Mouse (Mus musculus): ENCODE results near the gene Syne1. TPM values are rescaled to one million over a fixed set of nuclear protein-coding genes. Genes with fewer than 3 reads are reported as not detected.
A peak's percentile ranks its signal among the peaks of the same experiment; 100 is the strongest.

Syne1 gene
- total and polyA plus RNA-seq, 2 experiments from 2014 or later: 18.7 to 93.3 TPM

- ATAC-seq: no peak
- Histone ChIP-seq H3K4me1 (ENCODE audit: insufficient read depth, low read length) (no peaks in the 10 kb centered on the region), H3K9me3 (ENCODE audit: low read length) (no peaks in the 10 kb centered on the region), H3K27me3 (ENCODE audit: insufficient read depth, low read length) (no peaks in the 10 kb centered on the region), H3K36me3 (ENCODE audit: insufficient read depth, low read length) (no peaks in the 10 kb centered on the region), H3K4me3 (ENCODE audit: low read length) (no peak overlapping the region), H3K9ac (replicated peaks; ENCODE audit: low read length) (no peak overlapping the region), H3K4me2 (ENCODE audit: low read depth, low read length) (no peak overlapping the region), H3K27ac (no peak overlapping the region)
- DNase-seq (ENCODE audit: low spot score): no peak
- no peak for TF ChIP-seq CTCF (IDR thresholded peaks at IDR 0.05; ENCODE audit: low read depth)
- 42% methylated on average over 1 of the region's 1 CpGs for WGBS
These were observed 534.1 kb downstream of the Syne1 start for GRCm38 (mm10) chr10:5017148-5017547.

- Histone ChIP-seq H3K36me3 (ENCODE audit: insufficient read depth, low read length) (no peaks in the 10 kb centered on the region), H3K27ac (no peak overlapping the region), H3K27me3 (ENCODE audit: insufficient read depth, low read length) (no peaks in the 10 kb centered on the region), H3K4me2 (ENCODE audit: low read depth, low read length) (no peak overlapping the region), H3K9ac (replicated peaks; ENCODE audit: low read length) (no peak overlapping the region), H3K4me1 (ENCODE audit: insufficient read depth, low read length) (no peaks in the 10 kb centered on the region), H3K9me3 (ENCODE audit: low read length) (no peaks in the 10 kb centered on the region), H3K4me3 (ENCODE audit: low read length) (no peak overlapping the region)
- no peak for ATAC-seq
- no peak for DNase-seq (ENCODE audit: low spot score)
- TF ChIP-seq CTCF (IDR thresholded peaks at IDR 0.05; ENCODE audit: low read depth): no peak
- WGBS: 78% methylated on average over 1 of the region's 1 CpGs
These were observed 536.3 kb downstream of the Syne1 start for GRCm38 (mm10) chr10:5014976-5015375.

- TF ChIP-seq CTCF (IDR thresholded peaks at IDR 0.05; ENCODE audit: low read depth): no peak
- no peak overlapping the region for H3K9ac ChIP-seq (replicated peaks; ENCODE audit: low read length)
- peak; percentile 35; the same call in 1 of the 2 replicates for ATAC-seq
- no peak overlapping the region for H3K4me2 ChIP-seq (ENCODE audit: low read depth, low read length)
- H3K4me3 ChIP-seq (ENCODE audit: low read length): no peak overlapping the region
- H3K4me1 ChIP-seq (ENCODE audit: insufficient read depth, low read length): no peaks in the 10 kb centered on the region
- H3K27me3 ChIP-seq (ENCODE audit: insufficient read depth, low read length): no peaks in the 10 kb centered on the region
- DNase-seq (ENCODE audit: low spot score): no peak
- no peak overlapping the region for H3K27ac ChIP-seq
- no peaks in the 10 kb centered on the region for H3K36me3 ChIP-seq (ENCODE audit: insufficient read depth, low read length)
- H3K9me3 ChIP-seq (ENCODE audit: low read length): no peaks in the 10 kb centered on the region
These were observed 539.3 kb downstream of the Syne1 start for GRCm38 (mm10) chr10:5012004-5012403.

GRCm38 (mm10) chr10:5008795-5009366 is 542.4 kb downstream of the Syne1 start:
- ATAC-seq: no peak

GRCm38 (mm10) chr10:4996592-4996991 is 554.7 kb downstream of the Syne1 start:
- H3K4me3 ChIP-seq (ENCODE audit: low read length): no peak overlapping the region
- ATAC-seq (no peak), DNase-seq (ENCODE audit: low spot score) (no peak)
- H3K9ac ChIP-seq (replicated peaks; ENCODE audit: low read length): no peak overlapping the region
- H3K36me3 ChIP-seq (ENCODE audit: insufficient read depth, low read length): no peaks in the 10 kb centered on the region
- no peaks in the 10 kb centered on the region for H3K9me3 ChIP-seq (ENCODE audit: low read length)
- no peak overlapping the region for H3K4me2 ChIP-seq (ENCODE audit: low read depth, low read length)
- no peak overlapping the region for H3K27ac ChIP-seq
- 72% methylated on average over 3 of the region's 3 CpGs for WGBS
- TF ChIP-seq CTCF (IDR thresholded peaks at IDR 0.05; ENCODE audit: low read depth): no peak
- H3K27me3 ChIP-seq (ENCODE audit: insufficient read depth, low read length): no peaks in the 10 kb centered on the region
- H3K4me1 ChIP-seq (ENCODE audit: insufficient read depth, low read length): no peaks in the 10 kb centered on the region

More at GRCm38 (mm10) chr10:5008795-5009366, 542.4 kb downstream of the Syne1 start:
- 69% methylated on average over 8 of the region's 8 CpGs for WGBS
- Histone ChIP-seq H3K27ac (no peak overlapping the region), H3K27me3 (ENCODE audit: insufficient read depth, low read length) (no peaks in the 10 kb centered on the region), H3K9ac (replicated peaks; ENCODE audit: low read length) (no peak overlapping the region), H3K9me3 (ENCODE audit: low read length) (no peaks in the 10 kb centered on the region), H3K4me1 (ENCODE audit: insufficient read depth, low read length) (no peaks in the 10 kb centered on the region), H3K4me2 (ENCODE audit: low read depth, low read length) (no peak overlapping the region), H3K36me3 (ENCODE audit: insufficient read depth, low read length) (no peaks in the 10 kb centered on the region), H3K4me3 (ENCODE audit: low read length) (no peak overlapping the region)
- no peak for DNase-seq (ENCODE audit: low spot score)
- TF ChIP-seq CTCF (IDR thresholded peaks at IDR 0.05; ENCODE audit: low read depth): no peak

GRCm38 (mm10) chr10:4993802-4994201 is 557.5 kb downstream of the Syne1 start:
- ATAC-seq (no peak), DNase-seq (ENCODE audit: low spot score) (no peak)
- Histone ChIP-seq H3K9me3 (ENCODE audit: low read length) (no peaks in the 10 kb centered on the region), H3K27me3 (ENCODE audit: insufficient read depth, low read length) (no peaks in the 10 kb centered on the region), H3K9ac (replicated peaks; ENCODE audit: low read length) (no peak overlapping the region), H3K4me3 (ENCODE audit: low read length) (no peak overlapping the region), H3K4me2 (ENCODE audit: low read depth, low read length) (no peak overlapping the region), H3K27ac (no peak overlapping the region), H3K4me1 (ENCODE audit: insufficient read depth, low read length) (no peaks in the 10 kb centered on the region), H3K36me3 (ENCODE audit: insufficient read depth, low read length) (no peaks in the 10 kb centered on the region)
- no peak for TF ChIP-seq CTCF (IDR thresholded peaks at IDR 0.05; ENCODE audit: low read depth)
- WGBS: 75% methylated on average over 3 of the region's 3 CpGs

- 74% methylated on average over 2 of the region's 2 CpGs for WGBS
- Histone ChIP-seq H3K9me3 (ENCODE audit: low read length) (no peaks in the 10 kb centered on the region), H3K4me1 (ENCODE audit: insufficient read depth, low read length) (no peaks in the 10 kb centered on the region), H3K27me3 (ENCODE audit: insufficient read depth, low read length) (no peaks in the 10 kb centered on the region), H3K4me2 (ENCODE audit: low read depth, low read length) (no peak overlapping the region), H3K9ac (replicated peaks; ENCODE audit: low read length) (no peak overlapping the region), H3K4me3 (ENCODE audit: low read length) (no peak overlapping the region), H3K27ac (no peak overlapping the region), H3K36me3 (ENCODE audit: insufficient read depth, low read length) (no peaks in the 10 kb centered on the region)
- ATAC-seq (no peak), DNase-seq (ENCODE audit: low spot score) (no peak)
- TF ChIP-seq CTCF (IDR thresholded peaks at IDR 0.05; ENCODE audit: low read depth): no peak
These were observed 567.4 kb downstream of the Syne1 start for GRCm38 (mm10) chr10:4983919-4984318.
